Mouse (Mus musculus) C2C12 (cell line): ENCODE results near the gene Hist1h4f. TPM values are rescaled to one million over a fixed set of nuclear protein-coding genes. Genes with fewer than 3 reads are reported as not detected.
A peak's percentile ranks its signal among the peaks of the same experiment; 100 is the strongest.

Source experiments
- H3K27me3 ChIP-seq: one replicate; pipeline ENCODE4 v1.6.1; 2011; ENCODE audit not compliant: control insufficient read depth, insufficient read depth, insufficient read length
- H3K36me3 ChIP-seq: one replicate; pipeline ENCODE4 v1.6.1; 2011; ENCODE audit not compliant: control insufficient read depth, insufficient read depth
- H3K4me3 ChIP-seq: one replicate; pipeline ENCODE4 v1.5.1; 2011; ENCODE audit warnings: mild to moderate bottlenecking, control low read depth; ENCODE audit not compliant: poor library complexity, insufficient read depth, severe bottlenecking
- H3K79me2 ChIP-seq: one replicate; pipeline ENCODE4 v1.6.1; 2011; ENCODE audit not compliant: control insufficient read depth, insufficient read depth
- H3K79me3 ChIP-seq: one replicate; pipeline ENCODE4 v1.6.1; 2011; ENCODE audit warnings: low read depth, control low read depth
- H3ac ChIP-seq: one replicate; pipeline ENCODE3; 2011; ENCODE audit warnings: low read depth; ENCODE audit not compliant: control insufficient read depth, insufficient read length
- CEBPB ChIP-seq: IDR thresholded peaks from one replicate; pipeline ENCODE4 v1.6.1; 2011; ENCODE audit warnings: low read depth, mild to moderate bottlenecking, control low read depth, moderate library complexity
- CTCF ChIP-seq: IDR thresholded peaks from one replicate; pipeline ENCODE4 v1.5.1; 2011; ENCODE audit not compliant: control insufficient read depth, insufficient read depth, insufficient read length
- FOSL1 ChIP-seq: IDR thresholded peaks from one replicate; pipeline ENCODE4 v1.8.0; 2011; ENCODE audit warnings: mild to moderate bottlenecking, low read length; ENCODE audit not compliant: poor library complexity, insufficient read depth, severe bottlenecking
- MAX ChIP-seq: IDR thresholded peaks from one replicate; pipeline ENCODE4 v1.6.1; 2011; ENCODE audit warnings: mild to moderate bottlenecking, control low read depth
- MYOD1 ChIP-seq: IDR thresholded peaks from one replicate; pipeline ENCODE4 v1.6.1; 2011; ENCODE audit warnings: low read depth; ENCODE audit not compliant: control insufficient read depth, insufficient read length
- MYOG ChIP-seq: IDR thresholded peaks from one replicate; pipeline ENCODE4 v1.6.1; 2011; ENCODE audit not compliant: control insufficient read depth, insufficient read length; ENCODE audit errors: extremely low read depth
- USF1 ChIP-seq: IDR thresholded peaks from one replicate; pipeline ENCODE4 v1.6.1; 2011; ENCODE audit warnings: low read depth, mild to moderate bottlenecking, control low read depth, moderate library complexity
- polyA plus RNA-seq: library from polyadenylated mRNA; unstranded; fragments of >200 nt; fragmentation: generic; extraction: Trizol; gene quantifications from one replicate; pipeline ENCODE4 v1.2.1, GENCODE M21; 2012; ENCODE audit warnings: missing spikeins

Hist1h4f gene
- polyA plus RNA-seq, 1 experiment: 7.4 TPM

- no peak overlapping the region for H3K4me3 ChIP-seq
- H3ac ChIP-seq: no peak overlapping the region
- no peaks in the 10 kb centered on the region for H3K79me3 ChIP-seq
- H3K36me3 ChIP-seq: no peaks in the 10 kb centered on the region
- no peak for TF ChIP-seq USF1
- no peaks in the 10 kb centered on the region for H3K79me2 ChIP-seq
- no peaks in the 10 kb centered on the region for H3K27me3 ChIP-seq
Measured at GRCm38 (mm10) chr13:23513517-23513916, 37.9 kb downstream of the Hist1h4f start.

GRCm38 (mm10) chr13:23510127-23510526 is 41.3 kb downstream of the Hist1h4f start:
- Histone ChIP-seq H3K4me3 (no peak overlapping the region), H3K27me3 (no peaks in the 10 kb centered on the region), H3K79me3 (no peaks in the 10 kb centered on the region), H3ac (no peak overlapping the region), H3K79me2 (no peaks in the 10 kb centered on the region), H3K36me3 (no peaks in the 10 kb centered on the region)
- TF ChIP-seq MYOG: no peak
- TF ChIP-seq MYOD1: no peak
- no peak for TF ChIP-seq USF1
- no peak for TF ChIP-seq CTCF
- no peak for TF ChIP-seq FOSL1
- no peak for TF ChIP-seq CEBPB
- TF ChIP-seq MAX: no peak

GRCm38 (mm10) chr13:23506819-23507515 is 44.5 kb downstream of the Hist1h4f start:
- no peak overlapping the region for H3K4me3 ChIP-seq
- no peaks in the 10 kb centered on the region for H3K79me2 ChIP-seq
- H3K27me3 ChIP-seq: no peaks in the 10 kb centered on the region
- TF ChIP-seq MAX: no peak
- no peak for TF ChIP-seq MYOG
- no peak for TF ChIP-seq FOSL1
- TF ChIP-seq CTCF: no peak
- TF ChIP-seq MYOD1: no peak
- no peak for TF ChIP-seq CEBPB
- no peak for TF ChIP-seq USF1
- no peaks in the 10 kb centered on the region for H3K36me3 ChIP-seq
- no peak overlapping the region for H3ac ChIP-seq
- H3K79me3 ChIP-seq: no peaks in the 10 kb centered on the region

GRCm38 (mm10) chr13:23506351-23506750 is 45.1 kb downstream of the Hist1h4f start:
- Histone ChIP-seq H3K79me2 (no peaks in the 10 kb centered on the region), H3K79me3 (no peaks in the 10 kb centered on the region), H3K36me3 (no peaks in the 10 kb centered on the region), H3K27me3 (no peaks in the 10 kb centered on the region), H3K4me3 (peak overlapping the region; percentile 7), H3ac (no peak overlapping the region)
- TF ChIP-seq MYOG (no peak), CEBPB (peak; percentile 7)

GRCm38 (mm10) chr13:23505662-23506345 is 45.6 kb downstream of the Hist1h4f start:
- no peaks in the 10 kb centered on the region for H3K36me3 ChIP-seq
- H3K79me3 ChIP-seq: no peaks in the 10 kb centered on the region
- no peak for TF ChIP-seq CEBPB
- peak overlapping the region; percentile 7 for H3K4me3 ChIP-seq
- peak overlapping the region; percentile 67 for H3ac ChIP-seq
- no peaks in the 10 kb centered on the region for H3K79me2 ChIP-seq
- no peaks in the 10 kb centered on the region for H3K27me3 ChIP-seq

- no peaks in the 10 kb centered on the region for H3K36me3 ChIP-seq
- H3K79me3 ChIP-seq: no peaks in the 10 kb centered on the region
- no peak for TF ChIP-seq CTCF
- no peak for TF ChIP-seq MYOD1
- no peak for TF ChIP-seq MYOG
- TF ChIP-seq MAX: peak; percentile 63
- TF ChIP-seq FOSL1: no peak
- TF ChIP-seq USF1: peak; percentile 87
- no peak for TF ChIP-seq CEBPB
- no peak overlapping the region for H3ac ChIP-seq
- H3K27me3 ChIP-seq: no peaks in the 10 kb centered on the region
- no peaks in the 10 kb centered on the region for H3K79me2 ChIP-seq
- H3K4me3 ChIP-seq: no peak overlapping the region
Measured at GRCm38 (mm10) chr13:23503797-23504196, 47.7 kb downstream of the Hist1h4f start.
